Comparison of ENCODE assay signal across 22 mouse cellular contexts in the genomic region with DNA sequence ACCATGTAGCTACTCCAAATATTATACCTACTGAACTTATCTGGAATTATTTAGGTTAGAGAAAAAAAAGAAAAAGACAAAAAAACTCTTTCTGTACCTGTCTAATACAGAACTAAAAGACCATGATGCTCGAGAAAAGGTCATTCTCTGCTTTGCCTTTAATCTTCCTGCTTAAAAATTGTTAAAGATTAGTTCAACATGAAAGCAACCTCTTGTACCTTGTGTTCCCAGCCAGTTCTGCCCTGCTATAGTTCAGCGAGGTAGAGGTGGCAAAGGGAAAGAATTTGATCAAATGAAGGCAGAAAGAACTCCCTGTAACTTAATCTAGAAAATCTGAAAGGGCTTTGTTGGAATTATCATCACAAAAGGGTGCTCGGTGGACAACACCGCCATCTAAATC. TPM values are rescaled to one million over a fixed set of nuclear protein-coding genes. Genes with fewer than 3 reads are reported as not detected.
"Had no signal": no experiment of that assay in that cellular context is flagged by ENCODE, and none has a peak within 500 bp of the region (broad histone marks: within the 10 kb centered on the region; RNA-seq: fewer than 3 reads in every experiment).

No protein-coding gene starts in this region.

RNA-seq across cellular contexts. Expression of a gene that starts 2.3 kb away (rescaled TPM):
- polyA plus RNA-seq: limb, embryonic 10.5 days; limb, embryonic 11.5 days; limb, embryonic 12.5 days; limb, embryonic 13.5 days; liver, adult 2 months; lung, adult 2 months; lung, embryonic 14.5 days; lung, embryonic 15.5 days; lung, embryonic 16.5 days; macrophage; midbrain, embryonic 10.5 days; midbrain, embryonic 11.5 days; midbrain, embryonic 12.5 days; midbrain, embryonic 13.5 days; midbrain, embryonic 14.5 days; midbrain, embryonic 15.5 days; midbrain, embryonic 16.5 days; midbrain, postnatal 0 days; neural tube, embryonic 11.5 days had no signal

RNA-seq across cellular contexts. Expression of a gene that starts 3.8 kb away (rescaled TPM):
- polyA plus RNA-seq: limb, embryonic 10.5 days; limb, embryonic 12.5 days; limb, embryonic 13.5 days; limb, embryonic 15.5 days; liver, adult 2 months; lung, adult 2 months; lung, embryonic 16.5 days; lung, postnatal 0 days; macrophage; midbrain, embryonic 12.5 days; midbrain, embryonic 13.5 days; midbrain, embryonic 14.5 days; midbrain, embryonic 15.5 days; midbrain, embryonic 16.5 days; midbrain, postnatal 0 days had no signal

RNA-seq across cellular contexts. Expression of a gene that starts 7.9 kb away (rescaled TPM):
- polyA plus RNA-seq: limb, embryonic 10.5 days; limb, embryonic 11.5 days; limb, embryonic 12.5 days; limb, embryonic 13.5 days; limb, embryonic 14.5 days; limb, embryonic 15.5 days; liver, adult 2 months; lung, adult 2 months; lung, embryonic 14.5 days; lung, embryonic 15.5 days; lung, embryonic 16.5 days; lung, postnatal 0 days; macrophage; midbrain, embryonic 10.5 days; midbrain, embryonic 12.5 days; midbrain, embryonic 13.5 days; midbrain, embryonic 14.5 days; midbrain, embryonic 15.5 days; midbrain, embryonic 16.5 days; midbrain, postnatal 0 days had no signal

RNA-seq across cellular contexts. Expression of a gene that starts 13.6 kb away (rescaled TPM):
- polyA plus RNA-seq: limb, embryonic 15.5 days; liver, adult 2 months; lung, adult 2 months; lung, embryonic 14.5 days; lung, embryonic 15.5 days; macrophage; midbrain, embryonic 15.5 days; midbrain, embryonic 16.5 days; midbrain, postnatal 0 days had no signal

RNA-seq across cellular contexts. Expression of a gene that starts 13.9 kb away (rescaled TPM):
- polyA plus RNA-seq: limb, embryonic 12.5 days; limb, embryonic 13.5 days; liver, adult 2 months; lung, adult 2 months; lung, embryonic 14.5 days; lung, embryonic 15.5 days; lung, embryonic 16.5 days; lung, postnatal 0 days; macrophage; midbrain, embryonic 11.5 days; midbrain, embryonic 13.5 days; midbrain, embryonic 14.5 days; midbrain, embryonic 15.5 days; midbrain, embryonic 16.5 days; midbrain, postnatal 0 days; neural tube, embryonic 11.5 days had no signal
